Mouse (Mus musculus): Measurements from ENCODE around the gene Pcnx. TPM values are rescaled to one million over a fixed set of nuclear protein-coding genes. Genes with fewer than 3 reads are reported as not detected.

Pcnx gene
- polyA plus RNA-seq, 1 experiment from 2014 or later = 7.6 TPM

DNA sequence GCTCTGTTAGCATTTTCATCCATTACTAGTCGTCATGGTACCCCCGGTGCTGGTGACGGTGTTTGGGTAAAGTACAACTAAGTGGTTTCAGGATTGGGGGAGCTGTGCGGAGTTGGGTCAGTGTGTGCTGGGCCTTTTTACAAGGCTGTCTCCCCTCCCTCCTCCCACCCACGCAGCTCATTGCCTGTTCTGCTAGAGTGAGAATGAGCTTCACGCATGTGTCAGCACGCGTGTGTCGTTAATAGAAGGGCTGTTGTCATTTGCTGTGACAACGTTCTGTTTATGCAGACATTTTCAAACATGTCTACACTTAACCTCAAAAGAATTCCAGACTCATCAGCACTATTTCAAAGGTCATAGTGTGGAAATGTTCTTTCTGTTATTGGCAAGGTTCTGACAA lies 60.2 kb downstream of the Pcnx start:
- Histone ChIP-seq H3K27me3 (ENCODE audit: poor library complexity, severe bottlenecking) (no peaks in the 10 kb centered on the region), H3K36me3 (replicated peaks) (peaks cover 33% of the 10 kb centered on the region), H3K27ac (no peak overlapping the region), H3K4me1 (no peaks in the 10 kb centered on the region), H3K4me3 (no peak overlapping the region), H3K9me3 (no peaks in the 10 kb centered on the region)
- no peak for DNase-seq (ENCODE audit: extremely low spot score, low spot score)
- 93% methylated on average over 10 of the region's 10 CpGs for WGBS

DNA sequence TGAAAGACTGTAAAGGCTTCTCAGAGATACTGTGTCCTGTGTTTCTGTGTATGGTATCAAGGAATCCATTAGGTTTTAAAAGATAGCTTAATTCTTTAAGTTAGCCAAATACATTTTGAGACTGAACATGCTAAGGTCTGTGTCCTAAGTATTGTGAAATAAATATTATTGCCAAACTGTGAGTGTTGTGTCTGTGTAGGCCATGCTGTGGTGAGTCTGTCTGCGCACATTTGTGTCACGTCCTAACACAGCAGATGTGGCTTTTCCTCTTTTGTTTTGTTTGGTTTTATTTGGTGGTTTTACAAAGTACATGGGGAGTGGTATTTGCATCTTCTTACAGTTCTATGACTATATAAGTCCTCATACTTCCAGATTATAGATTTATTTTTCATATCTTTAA lies 60.8 kb downstream of the Pcnx start:
- WGBS = 99% methylated on average over 2 of the region's 2 CpGs
- Histone ChIP-seq H3K9me3 (no peaks in the 10 kb centered on the region), H3K27me3 (ENCODE audit: poor library complexity, severe bottlenecking) (no peaks in the 10 kb centered on the region)

DNA sequence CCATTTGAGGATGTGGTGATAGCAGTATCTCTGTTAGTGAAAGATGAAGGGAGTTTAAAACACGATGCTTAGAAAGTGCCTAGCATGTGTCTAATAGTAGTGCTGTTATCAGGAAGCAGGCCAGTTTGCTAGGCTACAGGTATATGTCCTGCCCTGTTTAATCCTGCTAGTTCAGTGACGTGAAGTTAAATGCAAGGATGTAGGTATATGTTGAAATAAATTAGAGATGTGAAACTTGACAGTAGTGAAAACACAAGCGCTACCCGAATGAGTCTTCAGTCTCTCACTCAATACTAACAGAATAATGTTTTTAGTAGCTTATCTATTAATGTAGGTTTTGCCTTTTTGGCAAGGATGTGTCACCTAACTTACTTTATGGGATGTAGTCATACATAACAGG lies 62.0 kb downstream of the Pcnx start:
- Histone ChIP-seq H3K4me3 (no peak overlapping the region), H3K27me3 (ENCODE audit: poor library complexity, severe bottlenecking) (no peaks in the 10 kb centered on the region), H3K27ac (no peak overlapping the region), H3K9me3 (no peaks in the 10 kb centered on the region), H3K4me1 (no peaks in the 10 kb centered on the region), H3K36me3 (replicated peaks) (peaks cover 33% of the 10 kb centered on the region)
- no peak for DNase-seq (ENCODE audit: extremely low spot score, low spot score)
- 90% methylated on average over 4 of the region's 4 CpGs for WGBS

More for the DNA sequence above, 60.8 kb downstream of the Pcnx start:
- H3K36me3 ChIP-seq (replicated peaks) = peaks cover 33% of the 10 kb centered on the region
- no peak overlapping the region for H3K4me3 ChIP-seq
- H3K4me1 ChIP-seq = no peaks in the 10 kb centered on the region
- H3K27ac ChIP-seq = no peak overlapping the region
- DNase-seq (ENCODE audit: extremely low spot score, low spot score) = no peak

- no peaks in the 10 kb centered on the region for H3K27me3 ChIP-seq (ENCODE audit: poor library complexity, severe bottlenecking)
- H3K4me3 ChIP-seq = no peak overlapping the region
- no peaks in the 10 kb centered on the region for H3K4me1 ChIP-seq
- no peaks in the 10 kb centered on the region for H3K9me3 ChIP-seq
- H3K27ac ChIP-seq = no peak overlapping the region
- no peak for DNase-seq (ENCODE audit: extremely low spot score, low spot score)
- H3K36me3 ChIP-seq (replicated peaks) = peaks cover 26% of the 10 kb centered on the region
- 82% methylated on average over 3 of the region's 3 CpGs for WGBS
Measured at GRCm38 (mm10) chr12:81922838-81923237, 63.0 kb downstream of the Pcnx start.

- 91% methylated on average over 5 of the region's 5 CpGs for WGBS
- H3K27ac ChIP-seq = no peak overlapping the region
- DNase-seq (ENCODE audit: extremely low spot score, low spot score) = no peak
Measured at GRCm38 (mm10) chr12:81927163-81927562, 67.3 kb downstream of the Pcnx start.

GRCm38 (mm10) chr12:81927643-81928381 lies 68.0 kb downstream of the Pcnx start:
- 0 out of 2 replicates have a peak, but pooled peaks cover 6% of the 10 kb centered on the region for H3K36me3 ChIP-seq (replicated peaks)
- no peaks in the 10 kb centered on the region for H3K27me3 ChIP-seq (ENCODE audit: poor library complexity, severe bottlenecking)
- WGBS = 87% methylated on average over 19 of the region's 19 CpGs
- no peak overlapping the region for H3K4me3 ChIP-seq
- H3K4me1 ChIP-seq = no peaks in the 10 kb centered on the region
- H3K9me3 ChIP-seq = no peaks in the 10 kb centered on the region
- no peak overlapping the region for H3K27ac ChIP-seq
- no peak for DNase-seq (ENCODE audit: extremely low spot score, low spot score)

More at GRCm38 (mm10) chr12:81927163-81927562, 67.3 kb downstream of the Pcnx start:
- Histone ChIP-seq H3K4me3 (no peak overlapping the region), H3K4me1 (no peaks in the 10 kb centered on the region), H3K9me3 (no peaks in the 10 kb centered on the region), H3K36me3 (replicated peaks) (0 out of 2 replicates have a peak, but pooled peaks cover 4% of the 10 kb centered on the region), H3K27me3 (ENCODE audit: poor library complexity, severe bottlenecking) (no peaks in the 10 kb centered on the region)

- no peak for DNase-seq (ENCODE audit: extremely low spot score, low spot score)
- Histone ChIP-seq H3K27ac (no peak overlapping the region), H3K27me3 (ENCODE audit: poor library complexity, severe bottlenecking) (no peaks in the 10 kb centered on the region), H3K9me3 (no peaks in the 10 kb centered on the region), H3K4me3 (no peak overlapping the region), H3K4me1 (no peaks in the 10 kb centered on the region), H3K36me3 (replicated peaks) (peaks cover 9% of the 10 kb centered on the region; the same call in 1 of the 2 replicates)
- 91% methylated on average over 6 of the region's 6 CpGs for WGBS
Measured at GRCm38 (mm10) chr12:81928382-81928770, 68.6 kb downstream of the Pcnx start.

- Histone ChIP-seq H3K4me3 (no peak overlapping the region), H3K36me3 (replicated peaks) (peaks cover 13% of the 10 kb centered on the region; the same call in 1 of the 2 replicates), H3K27ac (no peak overlapping the region), H3K9me3 (no peaks in the 10 kb centered on the region), H3K27me3 (ENCODE audit: poor library complexity, severe bottlenecking) (no peaks in the 10 kb centered on the region), H3K4me1 (peaks cover 10% of the 10 kb centered on the region)
- WGBS = 90% methylated on average over 13 of the region's 13 CpGs
- DNase-seq (ENCODE audit: extremely low spot score, low spot score) = no peak
Measured at GRCm38 (mm10) chr12:81932015-81932414, 72.2 kb downstream of the Pcnx start.

GRCm38 (mm10) chr12:81933430-81933829 lies 73.6 kb downstream of the Pcnx start:
- no peak overlapping the region for H3K27ac ChIP-seq
- 93% methylated on average over 5 of the region's 5 CpGs for WGBS
- peaks cover 10% of the 10 kb centered on the region for H3K4me1 ChIP-seq
- H3K9me3 ChIP-seq = no peaks in the 10 kb centered on the region
- no peaks in the 10 kb centered on the region for H3K27me3 ChIP-seq (ENCODE audit: poor library complexity, severe bottlenecking)
- H3K4me3 ChIP-seq = no peak overlapping the region
- no peak for DNase-seq (ENCODE audit: extremely low spot score, low spot score)
- H3K36me3 ChIP-seq (replicated peaks) = peaks cover 13% of the 10 kb centered on the region; the same call in 1 of the 2 replicates

- no peak for DNase-seq (ENCODE audit: extremely low spot score, low spot score)
Measured at GRCm38 (mm10) chr12:81934510-81934909, 74.7 kb downstream of the Pcnx start.

DNA sequence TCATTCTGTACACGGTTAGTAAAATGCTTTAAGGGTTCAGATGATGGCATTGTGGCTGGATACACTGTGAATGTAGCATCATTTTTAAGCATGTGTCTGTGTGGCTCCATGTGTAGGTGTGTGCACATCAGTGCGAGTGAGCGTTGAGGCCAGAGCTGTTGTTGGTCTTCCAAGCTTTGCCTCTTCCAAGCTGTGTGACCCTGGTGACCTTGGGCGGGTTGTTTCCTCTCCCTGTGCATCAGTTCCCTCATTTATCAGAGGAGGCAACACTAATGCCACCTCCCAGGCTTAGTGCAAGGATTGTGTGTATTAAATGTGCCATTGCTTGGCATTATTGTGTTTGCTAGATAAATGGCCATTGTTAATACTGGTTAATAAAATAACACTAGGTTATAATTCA lies 76.2 kb downstream of the Pcnx start:
- Histone ChIP-seq H3K36me3 (replicated peaks) (peaks cover 16% of the 10 kb centered on the region), H3K27ac (no peak overlapping the region), H3K9me3 (no peaks in the 10 kb centered on the region), H3K27me3 (ENCODE audit: poor library complexity, severe bottlenecking) (no peaks in the 10 kb centered on the region), H3K4me3 (no peak overlapping the region), H3K4me1 (peaks cover 10% of the 10 kb centered on the region)
- 61% methylated on average over 4 of the region's 4 CpGs for WGBS
- DNase-seq (ENCODE audit: extremely low spot score, low spot score) = no peak

More at GRCm38 (mm10) chr12:81934510-81934909, 74.7 kb downstream of the Pcnx start:
- 92% methylated on average over 5 of the region's 5 CpGs for WGBS
- H3K36me3 ChIP-seq (replicated peaks) = peaks cover 13% of the 10 kb centered on the region; the same call in 1 of the 2 replicates
- no peaks in the 10 kb centered on the region for H3K9me3 ChIP-seq
- H3K4me1 ChIP-seq = peaks cover 10% of the 10 kb centered on the region
- no peaks in the 10 kb centered on the region for H3K27me3 ChIP-seq (ENCODE audit: poor library complexity, severe bottlenecking)
- H3K27ac ChIP-seq = no peak overlapping the region
- no peak overlapping the region for H3K4me3 ChIP-seq

DNA sequence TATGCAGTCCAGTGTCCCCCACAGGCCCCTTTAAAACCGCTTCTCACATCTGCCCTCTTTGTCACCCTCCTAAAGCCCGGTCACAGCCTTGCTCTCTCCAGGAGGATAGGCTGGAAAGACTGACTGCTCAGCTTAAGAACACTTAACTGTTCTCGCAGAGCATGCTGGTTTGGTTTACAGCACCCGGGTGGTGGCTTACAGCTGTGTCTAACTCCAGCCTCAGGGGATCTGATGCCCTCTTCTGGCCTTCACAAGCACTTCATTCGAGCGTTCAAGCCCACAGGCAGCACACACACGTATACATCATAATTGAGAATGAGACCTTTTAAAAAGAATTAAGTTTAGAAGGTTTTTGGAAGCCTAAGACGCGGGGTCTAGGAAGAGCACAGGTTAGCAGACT lies 81.4 kb downstream of the Pcnx start:
- H3K36me3 ChIP-seq (replicated peaks) = peaks cover 6% of the 10 kb centered on the region
- H3K4me3 ChIP-seq = no peak overlapping the region
- DNase-seq (ENCODE audit: extremely low spot score, low spot score) = no peak
- 84% methylated on average over 9 of the region's 9 CpGs for WGBS
- H3K4me1 ChIP-seq = peaks cover 4% of the 10 kb centered on the region
- H3K27ac ChIP-seq = no peak overlapping the region
- H3K9me3 ChIP-seq = no peaks in the 10 kb centered on the region
- H3K27me3 ChIP-seq (ENCODE audit: poor library complexity, severe bottlenecking) = no peaks in the 10 kb centered on the region

DNA sequence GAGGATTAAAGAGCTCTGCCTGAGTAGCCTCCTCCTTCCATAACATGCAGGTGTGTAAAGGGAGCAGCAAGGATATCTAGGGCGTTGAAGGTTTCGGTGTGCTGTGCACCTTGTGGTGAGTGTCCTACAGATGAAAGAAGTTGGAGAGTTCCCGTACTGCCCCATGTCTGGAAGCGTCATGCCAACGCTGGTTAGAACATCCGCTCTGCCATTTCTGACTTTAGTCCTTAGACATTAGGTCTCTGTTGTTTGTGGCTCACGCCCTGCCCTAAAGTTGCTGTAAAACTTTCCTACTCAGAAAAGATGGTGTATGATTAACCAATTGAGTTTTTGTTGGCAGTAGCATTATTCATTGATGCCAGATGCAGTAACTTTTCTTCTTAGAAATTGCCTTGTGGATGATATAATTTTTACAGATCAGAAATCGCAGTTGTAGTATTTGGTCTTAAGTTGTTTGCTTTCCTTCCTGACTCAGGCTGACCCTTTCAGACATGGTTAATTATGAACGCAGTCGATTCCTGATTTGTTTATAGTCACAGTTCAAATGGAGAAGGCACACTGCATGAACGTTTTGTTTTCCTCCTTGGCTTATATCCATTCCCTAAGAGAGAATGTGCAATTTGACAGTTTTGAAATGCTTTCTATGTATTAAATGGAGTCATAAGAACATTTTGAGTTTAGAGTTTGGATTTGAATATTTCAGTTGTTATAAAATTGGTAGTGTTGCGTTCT lies 83.7 kb downstream of the Pcnx start:
- H3K9me3 ChIP-seq = no peaks in the 10 kb centered on the region
- no peaks in the 10 kb centered on the region for H3K4me1 ChIP-seq
- H3K36me3 ChIP-seq (replicated peaks) = peaks cover 7% of the 10 kb centered on the region
- H3K4me3 ChIP-seq = no peak overlapping the region
- no peak overlapping the region for H3K27ac ChIP-seq
- DNase-seq (ENCODE audit: extremely low spot score, low spot score) = no peak
- 90% methylated on average over 12 of the region's 12 CpGs for WGBS
- no peaks in the 10 kb centered on the region for H3K27me3 ChIP-seq (ENCODE audit: poor library complexity, severe bottlenecking)

Data from forebrain, embryonic 10.5 days (tissue).